Mouse (Mus musculus): ENCODE results near the gene Cep41. TPM values are rescaled to one million over a fixed set of nuclear protein-coding genes. Genes with fewer than 3 reads are reported as not detected.

The Cep41 gene
- total and polyA plus RNA-seq, 2 experiments from 2014 or later = 8.2 to 9.8 TPM

- no peak overlapping the region for H3K4me3 ChIP-seq (ENCODE audit: low read length)
- H3K4me2 ChIP-seq (ENCODE audit: low read depth, low read length) = no peak overlapping the region
- WGBS = 67% methylated on average over 9 of the region's 9 CpGs
- no peaks in the 10 kb centered on the region for H3K36me3 ChIP-seq (ENCODE audit: insufficient read depth, low read length)
- H3K9ac ChIP-seq (replicated peaks; ENCODE audit: low read length) = no peak overlapping the region
- no peak for DNase-seq (ENCODE audit: low spot score)
- ATAC-seq = no peak
- no peak for TF ChIP-seq CTCF (IDR thresholded peaks at IDR 0.05; ENCODE audit: low read depth)
- no peak overlapping the region for H3K27ac ChIP-seq
- no peaks in the 10 kb centered on the region for H3K27me3 ChIP-seq (ENCODE audit: insufficient read depth, low read length)
- peaks cover 5% of the 10 kb centered on the region; the same call in 1 of the 2 replicates for H3K4me1 ChIP-seq (ENCODE audit: insufficient read depth, low read length)
- H3K9me3 ChIP-seq (ENCODE audit: low read length) = no peaks in the 10 kb centered on the region
Observed at GRCm38 (mm10) chr6:30658619-30659018, 34.9 kb downstream of the Cep41 start.

GRCm38 (mm10) chr6:30657279-30657678 is 36.3 kb downstream of the Cep41 start:
- Histone ChIP-seq H3K4me3 (ENCODE audit: low read length) (no peak overlapping the region), H3K36me3 (ENCODE audit: insufficient read depth, low read length) (no peaks in the 10 kb centered on the region), H3K9ac (replicated peaks; ENCODE audit: low read length) (no peak overlapping the region), H3K27me3 (ENCODE audit: insufficient read depth, low read length) (no peaks in the 10 kb centered on the region), H3K4me1 (ENCODE audit: insufficient read depth, low read length) (peaks cover 5% of the 10 kb centered on the region; the same call in 1 of the 2 replicates), H3K9me3 (ENCODE audit: low read length) (no peaks in the 10 kb centered on the region), H3K27ac (no peak overlapping the region), H3K4me2 (ENCODE audit: low read depth, low read length) (no peak overlapping the region)
- TF ChIP-seq CTCF (IDR thresholded peaks at IDR 0.05; ENCODE audit: low read depth) = no peak
- whole genome bisulfite sequencing = 92% methylated on average over 12 of the region's 12 CpGs
- no peak for DNase-seq (ENCODE audit: low spot score)
- no peak for ATAC-seq

- 66% methylated on average over 3 of the region's 3 CpGs for WGBS
- no peak for ATAC-seq
Observed at GRCm38 (mm10) chr6:30654932-30655331, 38.6 kb downstream of the Cep41 start.

GRCm38 (mm10) chr6:30654402-30654859 is 39.1 kb downstream of the Cep41 start:
- DNase-seq (ENCODE audit: low spot score) (peak; percentile 37), ATAC-seq (0 out of 2 replicates have a peak, but pooled peaks have one; percentile 41)
- Histone ChIP-seq H3K27me3 (ENCODE audit: insufficient read depth, low read length) (no peaks in the 10 kb centered on the region), H3K9ac (replicated peaks; ENCODE audit: low read length) (no peak overlapping the region), H3K9me3 (ENCODE audit: low read length) (no peaks in the 10 kb centered on the region), H3K4me3 (ENCODE audit: low read length) (no peak overlapping the region), H3K36me3 (ENCODE audit: insufficient read depth, low read length) (no peaks in the 10 kb centered on the region), H3K4me1 (ENCODE audit: insufficient read depth, low read length) (peaks cover 10% of the 10 kb centered on the region), H3K27ac (peak overlapping the region; percentile 67; the same call in 1 of the 2 replicates), H3K4me2 (ENCODE audit: low read depth, low read length) (no peak overlapping the region)
- no peak for TF ChIP-seq CTCF (IDR thresholded peaks at IDR 0.05; ENCODE audit: low read depth)
- WGBS = 29% methylated on average over 6 of the region's 6 CpGs

More at GRCm38 (mm10) chr6:30654932-30655331, 38.6 kb downstream of the Cep41 start:
- H3K4me2 ChIP-seq (ENCODE audit: low read depth, low read length) = no peak overlapping the region
- no peak for DNase-seq (ENCODE audit: low spot score)
- no peak overlapping the region for H3K4me3 ChIP-seq (ENCODE audit: low read length)
- peak overlapping the region; percentile 67; the same call in 1 of the 2 replicates for H3K27ac ChIP-seq
- peaks cover 5% of the 10 kb centered on the region; the same call in 1 of the 2 replicates for H3K4me1 ChIP-seq (ENCODE audit: insufficient read depth, low read length)
- H3K9ac ChIP-seq (replicated peaks; ENCODE audit: low read length) = no peak overlapping the region
- no peaks in the 10 kb centered on the region for H3K36me3 ChIP-seq (ENCODE audit: insufficient read depth, low read length)
- H3K9me3 ChIP-seq (ENCODE audit: low read length) = no peaks in the 10 kb centered on the region
- H3K27me3 ChIP-seq (ENCODE audit: insufficient read depth, low read length) = no peaks in the 10 kb centered on the region
- TF ChIP-seq CTCF (IDR thresholded peaks at IDR 0.05; ENCODE audit: low read depth) = no peak

GRCm38 (mm10) chr6:30653518-30653917 is 40.0 kb downstream of the Cep41 start:
- DNase-seq (ENCODE audit: low spot score) (no peak), ATAC-seq (no peak)
- no peaks in the 10 kb centered on the region for H3K27me3 ChIP-seq (ENCODE audit: insufficient read depth, low read length)
- no peak overlapping the region for H3K9ac ChIP-seq (replicated peaks; ENCODE audit: low read length)
- H3K9me3 ChIP-seq (ENCODE audit: low read length) = no peaks in the 10 kb centered on the region
- WGBS = 74% methylated on average over 6 of the region's 6 CpGs
- no peak overlapping the region for H3K4me3 ChIP-seq (ENCODE audit: low read length)
- no peaks in the 10 kb centered on the region for H3K36me3 ChIP-seq (ENCODE audit: insufficient read depth, low read length)
- peaks cover 14% of the 10 kb centered on the region for H3K4me1 ChIP-seq (ENCODE audit: insufficient read depth, low read length)
- H3K27ac ChIP-seq = peak overlapping the region; percentile 27; the same call in 1 of the 2 replicates
- no peak overlapping the region for H3K4me2 ChIP-seq (ENCODE audit: low read depth, low read length)
- no peak for TF ChIP-seq CTCF (IDR thresholded peaks at IDR 0.05; ENCODE audit: low read depth)

- WGBS = 56% methylated on average over 9 of the region's 9 CpGs
- H3K9ac ChIP-seq (replicated peaks; ENCODE audit: low read length) = no peak overlapping the region
- TF ChIP-seq CTCF (IDR thresholded peaks at IDR 0.05; ENCODE audit: low read depth) = no peak
- no peaks in the 10 kb centered on the region for H3K36me3 ChIP-seq (ENCODE audit: insufficient read depth, low read length)
- no peak overlapping the region for H3K4me3 ChIP-seq (ENCODE audit: low read length)
- no peaks in the 10 kb centered on the region for H3K27me3 ChIP-seq (ENCODE audit: insufficient read depth, low read length)
- no peak for DNase-seq (ENCODE audit: low spot score)
- H3K27ac ChIP-seq = peak overlapping the region; percentile 36; the same call in 1 of the 2 replicates
- H3K4me1 ChIP-seq (ENCODE audit: insufficient read depth, low read length) = peaks cover 14% of the 10 kb centered on the region
- no peaks in the 10 kb centered on the region for H3K9me3 ChIP-seq (ENCODE audit: low read length)
- no peak for ATAC-seq
- no peak overlapping the region for H3K4me2 ChIP-seq (ENCODE audit: low read depth, low read length)
Observed at GRCm38 (mm10) chr6:30652425-30653188, 40.9 kb downstream of the Cep41 start.
